Mouse (Mus musculus): ENCODE data around the gene Ambp. TPM values are rescaled to one million over a fixed set of nuclear protein-coding genes. Genes with fewer than 3 reads are reported as not detected.

The Ambp gene
- polyA plus RNA-seq, 1 experiment from 2014 or later: 1.4 TPM

DNA sequence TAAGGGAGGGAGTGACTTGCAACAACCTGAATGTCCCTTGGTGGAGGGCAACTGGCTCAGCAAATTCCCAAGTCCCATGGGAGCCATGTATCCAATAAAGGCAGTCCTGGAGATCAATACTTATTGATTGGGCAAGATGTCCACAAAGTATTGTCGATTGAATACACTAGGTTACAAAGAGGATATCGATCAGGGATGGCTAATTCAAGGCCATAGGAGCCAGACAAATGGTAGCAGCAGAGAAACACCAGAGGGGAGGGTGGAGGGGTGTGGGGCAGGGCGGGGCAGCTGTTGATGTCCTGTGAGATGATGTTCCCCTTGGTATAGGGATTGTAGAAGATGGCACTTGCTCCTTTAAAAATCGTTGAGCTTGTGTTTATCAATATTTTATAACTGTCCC lies 52.6 kb downstream of the Ambp start:
- Histone ChIP-seq H3K9ac (replicated peaks) (no peak overlapping the region), H3K27ac (no peak overlapping the region), H3K4me2 (replicated peaks) (no peak overlapping the region), H3K9me3 (0 out of 2 replicates have a peak, but pooled peaks cover 4% of the 10 kb centered on the region), H3K27me3 (no peaks in the 10 kb centered on the region), H3K36me3 (peaks cover 72% of the 10 kb centered on the region), H3K4me1 (replicated peaks) (no peaks in the 10 kb centered on the region), H3K4me3 (replicated peaks) (no peak overlapping the region)
- ATAC-seq: no peak
- whole genome bisulfite sequencing: 85% methylated on average over 4 of the region's 4 CpGs

DNA sequence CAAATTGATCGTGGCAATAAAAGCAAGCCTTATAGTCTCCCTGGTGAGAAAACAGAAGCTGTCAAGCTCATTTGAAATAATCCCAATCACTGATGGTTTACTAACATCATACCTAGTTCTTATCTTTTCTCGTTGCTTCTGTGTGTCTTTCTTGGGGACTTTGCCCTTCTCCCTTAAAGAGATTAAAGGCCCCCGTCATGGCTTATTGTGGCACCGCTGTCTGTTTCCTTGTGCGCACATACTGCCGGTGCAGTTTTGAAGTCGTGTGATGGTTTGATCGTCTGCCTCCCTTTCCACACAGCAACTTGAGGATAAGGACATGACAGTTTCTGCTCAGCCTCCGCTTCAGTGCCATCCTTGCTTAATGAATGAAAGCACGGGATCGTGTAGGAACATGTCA lies 54.1 kb downstream of the Ambp start:
- Histone ChIP-seq H3K4me1 (replicated peaks) (no peaks in the 10 kb centered on the region), H3K36me3 (peaks cover 75% of the 10 kb centered on the region)
- WGBS: 77% methylated on average over 11 of the region's 11 CpGs

DNA sequence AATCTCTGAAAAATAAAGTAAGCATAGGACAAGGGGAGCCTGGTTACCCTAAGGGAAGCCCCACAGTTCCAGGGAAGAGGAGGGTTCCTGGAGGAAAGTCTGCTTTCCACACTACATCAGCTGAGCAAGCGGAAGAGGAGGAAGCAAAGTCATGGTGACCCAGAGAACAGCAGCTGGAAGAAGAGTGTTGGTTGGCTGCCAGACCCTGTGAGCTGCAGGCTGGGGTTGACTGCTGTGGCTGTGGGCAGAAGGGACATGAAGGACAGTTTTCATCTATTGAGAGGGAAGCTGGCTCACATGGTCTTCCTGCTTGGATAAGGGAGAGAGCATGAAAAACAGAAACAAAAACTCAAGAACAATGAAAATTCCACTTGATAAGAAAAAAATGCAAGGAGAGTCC lies 57.0 kb downstream of the Ambp start:
- 0 out of 2 replicates have a peak, but pooled peaks cover 4% of the 10 kb centered on the region for H3K9me3 ChIP-seq
- peaks cover 77% of the 10 kb centered on the region for H3K36me3 ChIP-seq
- no peaks in the 10 kb centered on the region for H3K4me1 ChIP-seq (replicated peaks)
- no peak for ATAC-seq
- H3K9ac ChIP-seq (replicated peaks): no peak overlapping the region
- 90% methylated on average over 1 of the region's 1 CpGs for WGBS
- no peak overlapping the region for H3K4me2 ChIP-seq (replicated peaks)
- H3K27ac ChIP-seq: no peak overlapping the region
- H3K4me3 ChIP-seq (replicated peaks): no peak overlapping the region
- no peaks in the 10 kb centered on the region for H3K27me3 ChIP-seq

More for the DNA sequence above, 54.1 kb downstream of the Ambp start:
- ATAC-seq: no peak
- no peak overlapping the region for H3K9ac ChIP-seq (replicated peaks)
- no peak overlapping the region for H3K4me3 ChIP-seq (replicated peaks)
- H3K27ac ChIP-seq: no peak overlapping the region; the same call in 1 of the 2 replicates
- H3K9me3 ChIP-seq: 0 out of 2 replicates have a peak, but pooled peaks cover 4% of the 10 kb centered on the region
- H3K4me2 ChIP-seq (replicated peaks): no peak overlapping the region
- H3K27me3 ChIP-seq: no peaks in the 10 kb centered on the region

Other genes starting within 250 kb of the Ambp start
- 44.6 and 44.9 TPM in 2 replicates for gene Zfp618, start 189.2 kb downstream of the Ambp start, polyA plus RNA-seq (2015; fragmentation: Nextera tagmentation; extraction: Ambion mirVana)
- gene Kif12, start 17.3 kb upstream of the Ambp start, polyA plus RNA-seq (2015; fragmentation: Nextera tagmentation; extraction: Ambion mirVana): 0.23 TPM in 1 of 2 replicates, not detected in the other
- 1.3 and 2.1 TPM in 2 replicates for gene Col27a1, start 59.2 kb upstream of the Ambp start, polyA plus RNA-seq (2015; fragmentation: Nextera tagmentation; extraction: Ambion mirVana)
- not detected in 2 replicates for gene Orm1, start 189.8 kb upstream of the Ambp start, polyA plus RNA-seq (2015; fragmentation: Nextera tagmentation; extraction: Ambion mirVana)
- not detected in 2 replicates for gene Orm3, start 201.4 kb upstream of the Ambp start, polyA plus RNA-seq (2015; fragmentation: Nextera tagmentation; extraction: Ambion mirVana)
- gene Orm2, start 207.7 kb upstream of the Ambp start, polyA plus RNA-seq (2015; fragmentation: Nextera tagmentation; extraction: Ambion mirVana): not detected in 2 replicates
- gene Akna, start 248.6 kb upstream of the Ambp start, polyA plus RNA-seq (2015; fragmentation: Nextera tagmentation; extraction: Ambion mirVana): 10.7 and 11.8 TPM in 2 replicates